10 mouse cellular contexts compared by ENCODE assay signal in the genomic region with DNA sequence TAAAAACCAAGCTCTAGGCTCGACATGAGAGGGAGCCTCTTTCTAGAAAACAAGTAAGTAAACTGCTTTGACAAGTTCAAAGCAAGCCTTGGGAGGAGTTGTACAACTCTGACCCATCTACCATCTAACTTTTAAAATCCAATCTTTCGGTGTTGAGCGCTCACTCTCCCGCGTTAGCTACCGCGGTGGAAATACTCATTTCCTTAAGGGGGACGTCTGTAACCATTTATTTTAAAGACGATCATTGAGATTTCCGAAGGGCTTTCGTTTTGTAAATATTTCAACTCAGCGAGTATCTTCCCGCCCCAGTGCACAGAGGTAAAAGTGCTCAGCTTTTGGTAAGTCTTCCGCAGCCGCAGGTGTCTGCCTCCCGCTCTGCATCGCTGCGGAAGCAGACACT. TPM values are rescaled to one million over a fixed set of nuclear protein-coding genes. Genes with fewer than 3 reads are reported as not detected.
DNase-seq lines count a peak whose midpoint lies in the region; TF ChIP-seq lines count a peak whose summit lies in the region.
"Had no signal": no experiment of that assay in that cellular context is flagged by ENCODE, and none has a peak within 500 bp of the region (broad histone marks: within the 10 kb centered on the region; RNA-seq: fewer than 3 reads in every experiment).

No protein-coding gene starts in this region.

- WGBS in midbrain, embryonic 10.5 days = 22% methylated on average over 18 of the region's 18 CpGs

- TF ChIP-seq CTCF in gastrocnemius, adult 2 months (IDR thresholded peaks at IDR 0.05) = no peak

- H3K4me3 ChIP-seq in gastrocnemius, adult 2 months = peak overlapping the region; percentile 46
- H3K4me3 ChIP-seq in midbrain, embryonic 10.5 days = peak overlapping the region; percentile 72

- DNase-seq in gastrocnemius, adult 2 months = no peak
- no peak for DNase-seq in gastrocnemius, postnatal 10 days
- peak; percentile 9 for DNase-seq in retina, embryonic 14.5 days (ENCODE audit: low spot score)
- DNase-seq in retina, postnatal 1 day = no peak
- no peak for DNase-seq in midbrain, embryonic 10.5 days (ENCODE audit: low spot score)
- no peak for DNase-seq in spleen, postnatal 36 days (ENCODE audit: low spot score in 2 of 2)
- no peak for DNase-seq in cerebellum, adult 8-10 months
- no peak for DNase-seq in left cerebral cortex, adult 9 months (ENCODE audit: low spot score in 2 of 2)

- no peaks in the 10 kb centered on the region for H3K36me3 ChIP-seq in midbrain, embryonic 10.5 days

- H3K27me3 ChIP-seq in midbrain, embryonic 10.5 days (ENCODE audit: low read depth, poor library complexity, severe bottlenecking) = peaks cover 15% of the 10 kb centered on the region

- peaks cover 13% of the 10 kb centered on the region; the same call in 1 of the 2 replicates for H3K9me3 ChIP-seq in midbrain, embryonic 10.5 days (replicated peaks)

- H3K27ac ChIP-seq in gastrocnemius, adult 2 months = no peak overlapping the region
- peak overlapping the region; percentile 94 for H3K27ac ChIP-seq in midbrain, embryonic 10.5 days (replicated peaks)
- H3K27ac ChIP-seq: macrophage had no signal

- intact Hi-C loops in gastrocnemius, adult 2 months (cut with DNase I) = no loop called here

- H3K4me1 ChIP-seq in midbrain, embryonic 10.5 days = peaks cover 31% of the 10 kb centered on the region

RNA-seq across cellular contexts. Expression of a gene that starts 2.6 kb away (rescaled TPM):
- total RNA-seq in gastrocnemius, adult 2 months (2021) = not detected
- total RNA-seq in gastrocnemius, postnatal 10 days (2021) = under 1 TPM; 0.11 to 0.12 TPM
- 5.0 and 5.5 TPM in 2 replicates for polyA plus RNA-seq in midbrain, embryonic 10.5 days (2016; fragmentation: Nextera tagmentation; extraction: Ambion mirVana)
- polyA plus RNA-seq: inflammation-experienced regulatory T-cells, adult 6 months; macrophage had no signal
